Mouse (Mus musculus) liver, postnatal 0 days (tissue): ENCODE data around the gene Olfr1014.

ENCODE experiments used
- CTCF ChIP-seq: sonication (generic); IDR thresholded peaks from 2 replicates; pipeline ENCODE4 v1.5.1; 2016; ENCODE audit warnings: antibody characterized with exemption, low read depth
- EP300 ChIP-seq: IDR thresholded peaks from 2 replicates; pipeline ENCODE4 v1.6.1; 2016; ENCODE audit warnings: antibody characterized with exemption, low read depth, mild to moderate bottlenecking

DNA sequence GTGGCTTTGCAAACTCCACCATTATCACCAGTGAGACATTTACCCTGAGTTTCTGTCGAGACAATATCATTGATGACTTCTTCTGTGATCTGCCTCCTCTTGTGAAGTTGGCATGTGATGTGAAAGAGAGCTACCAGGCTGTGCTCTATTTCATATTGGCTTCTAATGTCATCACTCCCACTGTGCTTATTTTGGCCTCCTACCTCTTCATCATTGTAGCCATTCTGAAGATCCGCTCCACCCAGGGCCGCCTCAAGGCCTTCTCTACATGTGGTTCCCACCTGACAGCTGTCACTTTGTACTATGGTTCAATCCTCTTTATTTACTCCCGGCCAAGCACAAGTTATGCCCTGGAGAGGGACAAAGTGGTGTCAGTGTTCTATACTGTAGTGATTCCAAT, 18.7 kb upstream of the Olfr1014 start:
- no peak for TF ChIP-seq CTCF
- TF ChIP-seq EP300: no peak
